Mouse (Mus musculus) liver, adult (tissue): ENCODE results near the gene Bmt2.

ENCODE experiments used
- GATA4 ChIP-seq: IDR thresholded peaks from 2 replicates; pipeline ENCODE4 v1.6.1; 2014; ENCODE audit warnings: mild to moderate bottlenecking, low read length; ENCODE audit not compliant: insufficient replicate concordance

Gene Bmt2

DNA sequence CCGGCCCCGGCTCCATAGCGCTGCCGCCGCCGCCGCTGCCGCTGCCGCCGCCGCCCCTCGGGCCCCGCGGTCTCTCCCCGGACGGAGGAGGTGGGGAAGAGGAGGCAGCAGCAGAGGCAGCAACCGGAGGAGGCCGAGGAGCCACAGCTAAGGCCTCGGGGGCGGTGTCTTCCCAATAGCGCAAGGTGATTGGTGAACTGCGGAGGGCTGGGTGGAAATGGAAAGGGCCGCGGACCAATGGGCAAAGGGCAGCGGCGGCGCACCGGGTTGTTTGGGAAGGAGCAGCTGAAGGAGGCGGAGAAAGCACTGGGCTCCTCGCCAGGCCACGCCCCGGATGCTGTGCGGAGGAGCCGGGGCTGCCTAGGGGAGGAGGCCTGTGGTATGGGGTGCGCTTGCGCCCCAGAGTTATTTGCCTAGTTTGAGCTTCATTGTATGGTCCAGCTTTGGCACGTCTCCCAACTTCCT is at the start of gene Bmt2:
Gene Bmt2 (minus strand): TSS at position 149 of the 465 bp plus-strand sequence.
- TF ChIP-seq GATA4 = no peak; the same call in 1 of the 2 replicates

DNA sequence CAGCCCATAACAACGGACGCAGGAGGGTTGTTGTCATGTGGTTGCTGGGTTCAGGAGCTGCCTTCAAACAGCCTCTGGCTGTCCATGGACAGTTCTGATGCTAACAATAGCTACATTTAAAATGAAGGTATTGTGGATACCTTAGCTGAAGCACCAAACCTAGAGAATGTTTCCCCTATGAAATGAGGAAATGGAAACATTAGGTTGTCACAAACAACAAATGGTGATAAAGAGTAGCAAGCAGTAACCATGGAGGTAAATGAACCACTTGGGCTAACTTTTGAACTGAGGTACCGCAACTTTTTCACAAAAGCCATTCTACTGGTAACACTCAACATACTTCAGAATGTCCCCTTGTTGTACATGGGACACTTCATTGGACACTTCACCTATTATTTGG is 44.4 kb upstream of the Bmt2 start:
- TF ChIP-seq GATA4 = no peak

DNA sequence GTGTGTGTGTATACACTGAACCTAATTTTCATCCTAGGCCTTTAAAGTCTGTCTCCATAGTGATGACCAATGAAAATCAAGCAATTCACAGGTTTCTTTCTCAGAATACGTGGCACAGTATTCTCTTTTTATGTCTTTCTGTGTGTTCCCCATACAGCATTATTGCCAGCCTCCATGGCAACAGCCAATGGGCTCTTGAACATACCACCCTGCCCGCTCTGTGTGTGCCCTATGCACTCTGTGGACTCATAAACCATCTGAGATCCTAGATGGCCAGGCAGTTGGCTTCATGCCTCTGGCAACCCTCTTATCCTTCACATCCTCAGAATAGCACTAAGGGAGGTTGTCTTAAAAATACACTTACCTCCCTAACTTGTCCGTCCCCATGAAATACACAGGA is 37.1 kb upstream of the Bmt2 start:
- no peak for TF ChIP-seq GATA4

DNA sequence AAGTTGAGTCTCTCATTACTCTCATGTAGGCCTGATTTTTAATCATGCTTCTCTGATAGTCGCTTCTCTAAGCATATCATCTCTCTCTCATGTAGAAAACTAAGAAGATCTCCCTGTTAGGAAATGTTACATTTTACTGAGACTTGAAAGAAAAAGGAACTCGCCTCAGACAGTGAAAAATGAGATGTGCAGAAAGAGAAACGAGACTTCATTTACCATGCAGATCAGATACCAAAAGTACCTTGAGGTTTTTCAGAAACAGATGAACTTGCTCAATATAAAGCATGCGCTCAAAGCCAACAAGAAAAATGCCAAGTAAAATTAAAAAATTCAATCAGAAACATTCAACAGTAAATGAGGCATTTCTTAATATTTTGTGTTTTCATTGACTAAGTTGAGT is 19.1 kb upstream of the Bmt2 start:
- TF ChIP-seq GATA4 = no peak

DNA sequence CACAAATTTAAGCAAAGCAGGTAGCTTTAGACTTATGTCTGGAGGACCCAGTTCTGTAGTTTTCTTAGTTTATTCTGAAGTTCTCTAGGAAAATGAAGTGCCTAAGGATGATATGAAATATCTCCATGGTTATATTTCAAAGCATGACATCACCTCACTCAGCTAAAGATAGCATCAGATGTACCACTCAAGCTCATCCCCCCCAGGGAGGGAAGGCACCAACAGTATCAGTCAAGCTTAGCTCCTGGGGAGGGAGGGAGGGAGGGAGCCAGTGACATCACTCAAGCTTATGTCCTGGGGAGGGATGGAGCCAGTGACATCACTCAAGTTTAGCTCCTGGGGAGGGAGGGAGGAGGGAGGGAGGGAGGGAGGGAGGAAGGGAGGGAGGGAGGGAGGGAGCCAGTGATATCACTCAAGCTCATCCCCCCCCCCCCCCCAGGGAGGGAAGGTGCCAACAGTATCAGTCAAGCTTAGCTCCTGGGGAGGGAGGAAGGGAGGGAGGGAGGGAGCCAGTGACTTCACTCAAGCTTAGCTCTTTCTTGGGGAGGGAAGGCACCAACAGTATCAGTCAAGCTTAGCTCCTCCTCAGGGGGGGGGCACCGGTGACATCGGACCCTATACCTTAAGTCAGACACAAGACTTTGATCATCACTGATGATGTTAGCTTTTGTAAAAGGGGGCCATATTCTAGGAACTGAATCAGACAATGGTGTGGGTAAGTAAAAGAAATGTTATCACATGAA is 17.5 kb upstream of the Bmt2 start:
- TF ChIP-seq GATA4 = no peak

DNA sequence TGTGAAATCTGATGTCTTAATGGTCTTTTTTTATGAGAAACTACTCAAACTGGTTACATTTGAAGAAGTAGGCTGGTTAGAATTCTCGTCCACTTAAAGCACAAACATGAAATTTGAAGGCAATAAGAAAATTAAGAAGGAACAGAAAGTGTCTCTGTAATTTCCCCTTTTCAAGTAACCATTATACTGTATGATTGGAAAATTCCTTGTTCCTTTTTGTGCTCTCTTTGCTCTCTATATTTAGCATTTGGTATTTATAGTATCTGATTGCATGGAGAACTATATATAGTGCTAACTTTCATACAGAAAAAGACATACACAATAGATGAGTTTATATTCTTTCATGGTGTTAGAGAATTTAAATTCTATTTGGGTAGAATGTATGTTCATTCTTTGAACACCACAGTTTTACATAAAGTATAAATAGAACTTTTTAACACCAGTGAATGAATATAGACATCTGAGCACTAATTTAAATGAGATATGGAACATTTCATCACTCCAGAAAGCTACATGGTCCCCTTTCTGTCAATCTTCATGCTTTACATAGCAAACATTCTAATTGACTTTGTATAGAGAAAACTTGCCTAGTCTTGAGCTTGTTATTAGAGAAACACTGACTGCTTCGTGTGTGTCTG is 14.0 kb upstream of the Bmt2 start:
- TF ChIP-seq GATA4 = no peak

DNA sequence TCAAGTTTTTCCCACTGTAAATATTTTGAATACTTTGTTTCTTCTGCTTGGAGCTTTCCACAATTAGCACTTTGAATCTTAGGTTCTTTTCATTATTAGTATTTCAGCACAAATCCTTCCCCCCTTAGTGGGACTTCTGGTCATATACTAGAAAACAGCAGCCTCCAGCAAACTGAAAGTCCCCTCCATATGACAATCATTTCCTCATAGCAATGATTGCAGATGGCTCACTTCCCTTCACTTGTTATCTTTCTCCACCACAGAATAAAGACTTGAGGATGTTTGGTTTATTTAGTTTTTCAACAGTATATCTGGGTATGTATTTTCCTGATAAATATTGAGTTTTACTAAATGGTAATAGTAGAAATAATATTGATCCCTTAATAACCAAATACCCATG is 12.6 kb upstream of the Bmt2 start:
- TF ChIP-seq GATA4 = no peak

DNA sequence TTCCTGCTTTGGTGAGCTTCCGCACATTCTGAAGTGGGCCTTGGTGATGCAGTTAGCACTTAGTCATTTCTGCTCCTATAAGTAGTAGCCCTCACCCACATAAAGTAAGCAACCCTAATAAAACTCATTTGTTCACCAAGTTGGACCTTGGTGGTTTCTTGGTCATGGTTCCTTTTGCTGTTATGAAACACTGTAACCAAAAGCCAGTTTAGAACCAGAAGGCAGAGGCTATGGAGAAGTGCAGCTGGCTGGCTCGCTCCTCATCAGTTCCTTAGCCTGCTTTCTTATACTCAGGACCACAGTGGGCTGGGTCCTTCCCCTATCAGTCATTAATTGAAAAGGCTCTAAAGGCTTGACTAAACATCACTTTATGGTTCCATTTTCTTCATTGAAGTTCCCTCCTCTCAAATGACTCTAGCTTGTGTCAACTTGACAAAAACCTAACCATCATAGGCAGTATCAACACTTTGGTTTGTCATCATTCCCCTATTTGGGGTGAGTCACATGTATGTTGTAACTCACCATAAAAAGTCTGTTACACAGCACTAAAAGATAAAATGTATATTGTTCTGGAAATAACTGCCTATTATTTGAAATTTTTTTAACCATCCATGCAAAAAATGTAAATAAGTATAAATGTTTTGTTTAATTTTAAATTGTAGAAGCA is 6.3 kb upstream of the Bmt2 start:
- TF ChIP-seq GATA4 = no peak

DNA sequence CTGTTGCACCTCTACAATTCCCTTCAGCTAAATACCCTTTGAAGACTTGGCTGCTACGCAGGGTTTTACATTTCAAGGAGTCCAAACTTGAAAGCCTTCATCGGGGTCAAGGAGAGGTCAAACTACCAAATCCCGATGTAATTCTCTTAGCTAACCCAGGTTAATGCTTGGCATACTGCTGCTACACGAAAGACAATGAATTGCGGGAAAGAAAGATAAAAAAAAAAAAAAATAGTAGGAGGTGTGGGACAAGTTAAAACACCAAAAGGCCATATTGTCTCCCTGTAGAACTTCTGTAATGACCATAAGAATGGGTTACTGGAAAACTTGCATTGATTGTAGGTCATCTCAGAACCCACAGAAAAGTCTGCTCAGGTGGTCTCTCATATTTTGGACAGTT is 583 bp upstream of the Bmt2 start:
- no peak for TF ChIP-seq GATA4

DNA sequence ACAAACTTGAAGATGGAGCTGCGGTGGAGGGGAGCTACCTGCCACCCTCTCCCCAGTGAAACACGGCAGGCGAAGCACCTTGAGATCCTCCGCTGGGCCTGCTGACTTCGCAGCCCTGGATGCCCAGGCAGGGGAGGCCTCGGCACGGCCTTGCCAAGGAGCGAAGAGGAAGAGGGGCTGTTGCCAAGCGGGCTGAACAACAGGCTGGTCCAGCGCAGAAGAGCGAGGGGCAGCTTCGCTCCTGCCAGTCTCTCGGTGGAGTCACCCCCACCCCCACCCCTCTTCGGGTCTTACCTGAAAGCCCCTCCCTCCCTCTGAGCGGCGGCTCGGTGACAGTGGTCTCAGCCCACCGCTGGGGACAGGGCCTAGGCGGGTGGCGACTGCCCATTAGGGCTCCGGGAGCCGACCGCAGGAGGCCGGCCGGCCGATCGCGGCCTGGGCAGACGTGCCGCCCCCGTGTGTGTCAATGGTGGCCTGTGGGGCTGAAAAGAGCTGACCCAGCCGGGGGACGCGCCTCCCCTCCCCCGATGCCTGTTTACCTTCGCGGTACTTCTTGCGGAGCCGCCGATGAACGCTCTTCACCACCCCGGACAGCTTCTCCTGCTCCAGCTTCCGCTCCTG is 515 bp downstream of the Bmt2 start:
- no peak for TF ChIP-seq GATA4

DNA sequence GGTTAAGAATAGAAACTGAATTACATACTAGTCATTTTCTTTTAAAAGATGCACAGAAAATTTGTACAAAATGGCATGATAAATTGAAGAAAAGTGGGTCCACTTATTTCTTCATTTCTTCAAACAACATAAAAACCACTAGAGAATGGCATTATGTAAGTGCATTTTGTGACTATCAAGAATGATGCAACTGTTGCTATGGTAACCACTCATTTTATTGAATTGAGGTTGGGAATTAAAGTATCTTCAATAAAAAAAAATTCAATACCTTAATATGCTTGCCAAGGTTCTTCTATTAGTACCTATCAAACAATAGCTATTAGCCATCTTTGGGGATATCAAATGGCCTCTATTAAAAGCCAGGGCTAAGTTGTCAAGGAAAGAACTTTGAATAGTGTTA is 1.6 kb downstream of the Bmt2 start:
- no peak for TF ChIP-seq GATA4

DNA sequence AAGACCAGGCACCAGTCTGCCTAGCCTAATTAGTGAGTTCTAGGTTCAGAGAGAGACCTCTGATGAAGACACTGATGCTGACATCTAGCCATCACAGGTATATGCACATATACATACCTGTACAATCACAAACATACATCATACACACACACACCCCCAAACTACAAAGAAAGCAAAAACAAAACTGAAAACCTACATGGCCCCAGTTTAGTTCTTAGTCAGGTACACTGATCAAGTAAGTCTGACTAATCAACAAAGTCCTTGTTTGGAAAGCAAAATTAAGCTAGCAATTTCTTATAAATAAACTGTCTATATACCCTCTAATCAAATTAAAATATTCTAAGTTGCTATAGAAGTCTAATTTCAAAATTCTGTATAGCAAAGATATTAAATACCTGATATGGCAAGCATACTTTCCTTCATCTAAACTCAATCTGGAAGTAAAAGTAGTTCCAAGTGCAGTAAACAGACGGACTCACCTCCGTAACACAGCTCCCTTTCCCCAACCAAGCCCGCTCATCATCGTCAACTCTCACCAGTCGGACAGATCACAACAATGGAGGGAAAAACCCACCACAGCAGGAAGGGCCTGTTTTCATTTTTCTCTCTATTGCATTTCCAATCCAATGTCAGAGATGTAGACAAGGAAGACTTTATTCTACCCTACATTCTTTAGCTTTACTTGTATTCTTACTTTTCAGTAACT is 3.0 kb downstream of the Bmt2 start:
- no peak for TF ChIP-seq GATA4

DNA sequence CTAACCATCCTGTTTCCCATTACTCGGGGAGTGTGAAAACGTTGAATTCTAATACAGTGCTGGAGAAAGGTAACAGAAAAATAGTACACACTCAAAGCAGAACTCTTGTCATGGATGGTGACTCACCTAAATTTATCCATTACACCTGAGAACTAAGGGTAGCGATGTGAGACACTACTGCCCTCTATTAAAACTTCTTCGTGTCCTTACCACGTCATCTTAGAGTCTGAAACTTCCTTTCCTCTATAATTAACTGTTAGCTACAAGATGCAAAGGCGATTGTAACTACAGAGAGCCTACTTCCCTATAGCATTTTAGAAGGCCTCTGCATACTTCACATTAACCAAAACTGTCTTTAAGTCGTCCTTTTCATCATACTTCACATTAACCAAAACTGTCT is 12.1 kb downstream of the Bmt2 start:
- no peak for TF ChIP-seq GATA4

DNA sequence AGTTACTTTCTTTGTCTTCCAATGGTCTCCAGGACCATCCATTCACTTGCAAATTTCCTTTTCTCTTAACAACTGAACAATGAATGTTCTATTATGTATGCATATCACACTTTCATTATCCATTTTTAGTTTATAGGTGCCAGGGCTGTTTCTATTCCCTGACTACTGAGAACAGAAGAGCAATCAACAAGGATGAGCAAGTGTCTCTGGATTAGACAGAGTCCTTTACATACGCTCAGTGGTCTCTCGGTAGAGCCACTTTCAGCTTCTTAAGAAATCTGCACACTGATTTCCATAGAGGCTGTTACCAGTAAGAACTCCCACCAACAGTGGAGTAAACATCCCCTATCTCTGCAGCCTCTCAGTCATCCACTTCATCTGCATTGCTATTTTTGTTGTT is 19.8 kb downstream of the Bmt2 start:
- TF ChIP-seq GATA4 = no peak

DNA sequence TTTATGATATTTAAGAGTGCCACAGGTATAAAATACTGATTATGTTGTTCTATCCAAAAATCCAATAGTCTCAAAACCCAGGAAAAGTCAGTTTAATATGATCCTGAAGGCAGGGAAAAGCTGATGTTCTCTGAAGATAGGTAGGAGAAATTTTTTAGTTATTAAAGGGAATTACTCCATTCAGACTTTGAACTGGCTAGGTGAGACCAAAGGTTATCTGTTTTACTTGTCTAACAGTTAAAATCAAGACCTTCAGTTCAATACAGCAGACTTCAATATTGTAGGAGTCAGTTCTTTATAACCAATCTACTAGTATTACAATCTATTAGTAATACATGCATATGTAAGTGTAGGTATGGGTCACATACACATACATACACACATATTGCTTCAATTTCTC is 23.7 kb downstream of the Bmt2 start:
- no peak for TF ChIP-seq GATA4
